Mouse (Mus musculus) embryo, embryonic 11 days (tissue): ENCODE measurements around the gene Helb.
A peak's percentile ranks its signal among the peaks of the same experiment; 100 is the strongest.

Source experiments
- DNase-seq: peaks from one replicate; pipeline ENCODE4 v3.0.0-alpha.2; 2015

Helb gene

DNA sequence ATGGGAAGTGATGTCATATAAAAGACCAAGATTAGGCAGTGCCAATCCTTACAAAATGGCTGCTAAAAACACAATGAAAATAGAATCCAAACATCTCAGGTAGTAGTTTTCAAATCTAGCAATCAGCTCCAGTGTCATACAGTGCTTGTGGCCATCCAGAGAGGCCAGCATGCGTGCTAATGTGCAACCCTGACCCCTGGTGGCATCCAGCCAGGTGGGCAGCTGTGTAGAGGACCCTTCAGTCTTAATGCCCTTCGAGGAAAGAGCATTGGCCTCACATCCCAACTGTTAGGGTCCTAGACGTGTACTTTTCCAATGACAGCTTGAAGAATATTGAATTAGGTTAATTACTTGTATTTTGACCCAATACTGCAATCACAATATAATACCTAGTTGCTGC lies 34.9 kb downstream of the Helb start:
- no peak for DNase-seq

DNA sequence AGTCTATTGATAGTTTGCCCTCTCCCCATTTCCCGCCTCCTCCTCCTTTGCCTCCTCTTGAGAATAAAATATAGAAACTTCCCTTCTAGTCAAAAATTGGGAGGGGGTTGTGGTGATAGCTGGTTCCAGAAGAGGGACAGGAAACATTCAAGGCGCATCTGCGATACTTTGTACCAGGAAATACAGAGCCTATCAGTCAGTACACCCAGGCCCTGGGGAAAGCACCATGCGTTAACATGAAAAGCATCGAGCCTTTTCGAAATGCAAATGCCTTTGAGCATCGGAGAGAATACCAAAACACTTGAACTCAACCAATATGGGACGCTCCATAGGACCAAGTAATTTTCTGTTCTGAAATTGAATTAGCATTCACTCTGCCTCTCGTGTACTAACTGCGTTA lies 46.5 kb downstream of the Helb start:
- no peak for DNase-seq

DNA sequence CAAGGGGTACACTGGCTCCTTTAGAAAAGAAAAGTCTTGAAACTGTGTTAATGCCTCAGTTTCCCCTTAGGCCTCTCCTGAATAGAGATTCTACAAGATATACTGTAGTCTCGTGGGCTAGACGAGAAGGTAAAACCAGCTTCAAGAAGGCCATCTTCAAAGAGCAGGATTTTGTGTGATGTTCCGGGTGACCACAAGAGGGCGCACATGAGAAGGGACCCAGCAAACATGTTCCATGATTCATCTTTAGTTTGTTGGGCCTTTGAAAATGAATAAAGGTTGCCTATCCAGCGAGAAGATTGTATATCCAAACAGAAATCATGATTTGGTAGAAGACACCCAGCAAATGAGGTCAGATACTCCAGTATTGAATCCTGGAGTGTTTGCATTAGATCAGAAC lies 48.4 kb downstream of the Helb start:
- DNase-seq, result peak; percentile 44

DNA sequence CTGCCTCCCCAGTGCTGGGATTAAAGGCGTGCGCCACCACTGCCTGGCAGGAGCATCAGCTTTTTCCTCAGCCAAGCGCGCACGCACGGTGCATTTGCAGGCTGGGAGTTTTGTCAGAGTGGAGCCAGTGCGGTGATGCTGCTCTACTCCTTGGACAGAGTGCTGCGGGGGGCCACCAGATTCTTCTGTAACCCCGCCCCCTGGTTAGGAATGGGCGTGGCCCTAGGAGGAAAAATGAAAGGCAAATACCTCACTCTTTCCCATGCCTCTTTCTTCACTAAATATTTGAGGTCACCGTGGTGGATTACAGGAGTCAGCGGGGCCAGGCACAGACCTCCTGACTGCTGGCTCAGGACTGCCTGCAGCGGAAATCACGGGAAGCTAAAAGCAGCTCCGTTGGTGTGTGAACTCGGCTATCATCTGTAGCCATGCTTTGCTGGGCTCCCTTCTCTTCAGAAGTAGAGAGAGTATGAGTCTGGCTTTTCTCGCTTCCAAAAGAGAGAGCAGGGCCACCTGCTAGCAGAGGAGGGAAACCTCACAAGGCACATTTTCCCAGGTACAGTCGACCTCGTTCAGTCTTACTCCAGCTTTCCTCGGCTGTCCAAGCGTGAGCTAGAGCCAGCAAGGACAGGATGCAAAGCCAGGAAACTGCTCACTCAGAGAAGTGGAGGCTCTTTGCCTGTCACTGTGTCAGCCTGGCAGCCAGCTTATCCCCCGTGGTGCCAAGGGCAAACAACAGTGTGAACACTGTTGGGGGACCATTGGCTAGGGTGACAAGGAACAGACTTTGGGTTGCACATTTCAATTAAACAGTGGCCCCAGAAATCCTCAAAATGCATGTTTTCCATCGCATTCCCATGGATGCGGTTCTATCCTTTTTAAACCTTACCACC lies 51.3 kb downstream of the Helb start:
- no peak for DNase-seq

DNA sequence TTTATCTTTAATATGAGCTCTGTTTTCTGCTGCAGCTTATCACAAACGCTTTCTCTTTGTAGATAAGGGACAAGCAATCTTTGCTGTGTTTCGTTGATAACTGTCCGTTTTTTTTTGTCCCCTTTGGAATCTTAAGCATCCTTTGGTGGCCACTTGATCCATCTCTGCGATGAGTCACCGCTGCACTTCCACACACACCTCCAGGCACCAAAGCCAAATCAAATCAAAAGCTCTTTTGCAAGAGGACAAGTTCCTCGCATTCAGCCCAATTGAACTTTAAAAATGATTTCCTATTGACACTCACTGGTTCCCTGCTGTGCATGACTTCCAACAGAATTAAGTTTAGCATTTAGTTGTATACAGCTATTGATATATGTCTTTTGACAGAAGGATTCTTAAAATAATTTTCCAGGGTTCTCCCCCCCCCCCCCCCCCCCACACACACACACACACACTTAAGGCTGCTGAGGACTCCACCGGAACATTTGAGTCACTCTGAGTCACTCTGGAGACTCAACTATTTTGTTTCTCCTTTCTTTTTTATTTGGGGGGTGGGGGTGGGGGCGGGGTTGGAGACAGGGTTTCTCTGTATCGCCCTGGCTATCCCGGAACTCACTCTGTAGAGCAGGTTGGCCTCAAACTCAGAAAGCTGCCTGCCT lies 52.1 kb downstream of the Helb start:
- DNase-seq, result no peak

DNA sequence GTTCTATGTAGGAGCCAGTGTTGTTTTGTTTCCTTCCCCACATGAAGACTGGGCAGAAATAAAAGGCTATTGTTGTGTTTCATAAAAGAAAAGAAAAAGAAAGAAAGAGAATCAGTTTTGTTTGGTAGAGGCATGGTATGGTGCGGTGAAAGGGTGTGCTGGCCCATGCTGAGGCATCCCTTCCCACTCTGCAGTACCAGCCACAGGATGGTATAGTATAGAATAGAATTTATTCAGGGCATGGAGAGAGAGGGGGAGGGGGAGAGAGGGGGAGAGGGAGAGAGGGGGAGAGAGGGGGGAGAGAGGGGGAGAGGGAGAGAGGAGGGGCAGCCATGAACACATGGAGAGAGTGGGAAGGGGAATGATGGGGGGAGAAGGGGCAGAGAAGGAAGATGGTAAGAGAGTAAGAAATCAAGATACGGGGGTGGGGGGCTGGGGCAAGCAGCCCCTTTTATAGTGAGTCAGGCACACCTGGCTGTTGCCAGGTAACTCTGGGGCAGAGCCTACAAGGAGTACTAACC lies 68.0 kb downstream of the Helb start:
- no peak for DNase-seq

DNA sequence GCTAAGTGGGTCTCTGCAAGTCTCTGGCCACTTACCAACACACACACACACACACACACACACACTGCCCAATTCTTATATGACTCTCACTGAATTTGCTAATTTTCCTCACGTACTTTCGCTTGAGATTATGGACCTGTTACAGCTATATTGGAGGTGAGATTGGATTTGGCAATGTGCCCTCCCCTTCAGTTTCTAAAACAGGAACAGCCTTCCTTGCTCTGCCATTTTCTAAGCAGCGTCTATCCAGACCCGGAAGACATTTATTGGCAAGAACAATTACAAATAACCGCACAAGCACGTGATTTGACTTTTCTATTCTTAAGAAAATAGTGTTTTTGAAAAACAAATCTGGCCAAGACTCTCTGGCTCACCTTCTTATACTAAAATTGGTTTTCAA lies 68.5 kb downstream of the Helb start:
- DNase-seq, result no peak

DNA sequence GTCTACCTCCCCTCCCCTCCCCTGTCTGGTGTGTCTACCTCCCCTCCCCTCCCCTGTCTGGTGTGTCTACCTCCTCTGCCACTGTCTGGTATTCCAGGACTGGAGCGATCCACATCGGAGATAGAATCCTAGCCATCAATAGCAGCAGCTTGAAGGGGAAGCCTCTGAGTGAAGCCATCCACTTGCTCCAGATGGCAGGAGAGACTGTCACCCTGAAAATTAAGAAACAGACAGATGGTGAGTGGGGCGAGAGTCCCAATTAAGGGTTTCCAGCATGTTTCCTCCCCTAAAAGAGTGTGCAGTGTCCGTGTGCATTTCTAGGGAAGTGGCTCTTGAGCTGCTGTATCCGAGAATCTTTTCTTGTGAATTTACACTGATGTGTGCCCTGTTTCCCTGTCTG lies 74.6 kb downstream of the Helb start:
- no peak for DNase-seq

DNA sequence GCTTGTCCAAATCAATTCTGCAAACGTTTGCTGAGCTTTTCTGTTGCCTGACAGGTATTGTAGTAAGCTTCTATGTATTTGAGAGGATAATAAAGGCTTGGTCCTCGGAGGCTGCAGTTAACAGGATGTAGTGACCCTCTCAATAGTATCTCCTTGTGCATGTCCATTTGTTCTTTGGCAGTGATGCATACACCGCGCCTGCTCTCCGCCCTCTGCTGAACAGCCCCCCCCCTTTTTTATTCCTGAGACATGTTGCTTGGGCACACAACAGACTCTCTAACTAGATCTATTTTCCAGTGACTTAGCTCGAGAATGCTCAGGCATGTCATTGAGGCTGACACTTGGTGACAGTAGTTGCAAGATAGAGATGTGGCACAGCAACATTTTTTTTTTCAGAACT lies 77.0 kb downstream of the Helb start:
- DNase-seq, result no peak

DNA sequence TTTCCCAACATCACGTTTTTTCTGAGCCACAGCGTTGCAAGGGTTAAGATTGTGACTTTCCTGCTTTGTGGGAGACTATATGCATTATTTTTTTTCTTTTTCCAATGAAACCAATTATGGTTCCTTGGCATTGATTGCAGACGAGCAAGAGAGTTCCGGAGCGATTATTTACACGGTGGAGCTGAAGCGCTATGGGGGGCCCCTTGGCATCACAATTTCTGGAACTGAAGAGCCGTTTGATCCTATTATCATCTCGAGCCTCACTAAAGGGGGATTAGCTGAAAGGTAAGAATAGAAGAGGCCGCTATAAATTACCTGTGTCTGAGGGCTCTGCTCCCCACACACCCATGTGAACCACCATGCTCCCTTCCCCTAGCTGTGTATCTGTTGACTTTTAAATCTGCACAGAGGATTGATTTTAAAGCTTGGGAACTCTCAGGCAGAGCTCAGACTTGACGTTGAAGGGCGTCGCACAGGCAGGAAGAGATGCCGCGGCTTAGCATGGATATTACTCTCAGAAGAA lies 77.5 kb downstream of the Helb start:
- no peak for DNase-seq

DNA sequence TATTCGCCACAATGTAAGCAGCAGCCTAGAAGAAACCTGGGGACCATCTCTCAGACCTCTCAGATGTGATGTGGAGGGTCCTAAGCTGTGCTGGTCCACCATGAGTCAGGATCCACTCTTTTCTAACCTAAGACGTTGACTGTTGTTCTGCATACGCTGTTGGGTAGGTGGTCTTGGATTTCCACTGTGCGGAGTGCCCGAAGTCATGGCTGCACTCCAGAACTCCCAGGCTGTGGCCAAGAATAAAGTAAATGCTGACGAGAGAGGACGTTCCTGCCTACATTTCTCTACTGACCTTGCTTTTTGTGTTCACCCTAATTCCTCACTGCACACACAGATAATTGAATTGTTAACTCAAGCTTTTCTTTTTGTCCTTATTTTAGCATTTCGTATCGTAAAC lies 78.9 kb downstream of the Helb start:
- DNase-seq, result no peak
